Mouse (Mus musculus) embryonic facial prominence, embryonic 15.5 days (tissue): ENCODE data around the gene Lmx1a. TPM values are rescaled to one million over a fixed set of nuclear protein-coding genes. Genes with fewer than 3 reads are reported as not detected.
A peak's percentile ranks its signal among the peaks of the same experiment; 100 is the strongest.

Experiments
- ATAC-seq: fragments of 200-750 bp; cut with Nextera tagmentation; 2 replicates; pipeline ENCODE4 v1.8.0; 2017; ENCODE audit warnings: low read depth, moderate TSS enrichment; ENCODE audit not compliant: insufficient number of reproducible peaks, low FRiP score, low TSS enrichment
- H3K27ac ChIP-seq: fragments of 300-500 bp; sonication (generic); replicated peaks from 2 replicates; pipeline ENCODE4 v1.5.1; 2015; ENCODE audit warnings: mild to moderate bottlenecking, inconsistent platforms
- H3K27me3 ChIP-seq: fragments of 300-500 bp; sonication (generic); 2 replicates; pipeline ENCODE4 v1.6.1; 2015; ENCODE audit warnings: inconsistent platforms
- H3K36me3 ChIP-seq: fragments of 300-500 bp; sonication (generic); 2 replicates; pipeline ENCODE4 v1.6.1; 2015; ENCODE audit warnings: mild to moderate bottlenecking, inconsistent platforms
- H3K4me1 ChIP-seq: fragments of 300-500 bp; sonication (generic); 2 replicates; pipeline ENCODE4 v1.6.1; 2015; ENCODE audit warnings: inconsistent platforms
- H3K4me2 ChIP-seq: fragments of 300-500 bp; sonication (generic); replicated peaks from 2 replicates; pipeline ENCODE4 v1.6.1; 2015; ENCODE audit warnings: mild to moderate bottlenecking, inconsistent platforms
- H3K4me3 ChIP-seq: fragments of 300-500 bp; sonication (generic); replicated peaks from 2 replicates; pipeline ENCODE4 v1.5.1; 2015; ENCODE audit warnings: mild to moderate bottlenecking, inconsistent platforms
- H3K9ac ChIP-seq: fragments of 300-500 bp; sonication (generic); 2 replicates; pipeline ENCODE4 v1.6.1; 2015; ENCODE audit warnings: inconsistent platforms
- H3K9me3 ChIP-seq: fragments of 300-500 bp; sonication (generic); replicated peaks from 2 replicates; pipeline ENCODE4 v1.6.1; 2016; ENCODE audit warnings: inconsistent platforms
- WGBS: fragments of 180-500 bp; shearing (Covaris S2); methylation state at CpG from one replicate; pipeline ENCODE4 v1.1.7; 2015; 5-methylcytosine and 5-hydroxymethylcytosine counted together
- polyA plus RNA-seq: library from polyadenylated mRNA; unstranded; fragments of >200 nt; fragmentation: Nextera tagmentation; extraction: Ambion mirVana; gene quantifications from 2 replicates; pipeline ENCODE4 v1.2.1, GENCODE M21; 2015

Gene Lmx1a
- polyA plus RNA-seq, 1 experiment from 2014 or later, result 1.2 TPM

DNA sequence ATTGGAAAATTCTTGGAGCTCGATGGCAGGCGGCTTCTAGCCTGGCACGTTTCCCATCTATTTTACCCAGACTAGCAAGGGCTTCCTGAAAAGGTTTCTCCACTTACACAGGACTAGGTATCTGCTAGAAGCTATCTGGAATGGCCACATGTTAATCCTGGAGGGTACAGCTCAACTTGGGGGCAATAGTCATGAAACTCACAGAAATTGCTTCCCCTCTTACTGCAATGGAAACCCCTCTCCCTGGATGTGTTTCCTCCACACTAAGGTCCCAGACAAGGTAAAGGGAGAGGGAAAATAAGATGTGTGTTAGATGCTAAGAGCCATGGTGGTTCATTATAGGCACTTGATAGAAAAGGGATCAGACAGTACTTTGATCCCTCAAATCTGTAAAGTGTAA lies 5.7 kb downstream of the Lmx1a start:
- Histone ChIP-seq H3K36me3 (no peaks in the 10 kb centered on the region), H3K9ac (no peak overlapping the region), H3K9me3 (no peaks in the 10 kb centered on the region), H3K27ac (no peak overlapping the region), H3K4me3 (no peak overlapping the region), H3K4me1 (peaks cover 8% of the 10 kb centered on the region; the same call in 1 of the 2 replicates), H3K27me3 (peaks cover 79% of the 10 kb centered on the region), H3K4me2 (no peak overlapping the region)
- 19% methylated on average over 3 of the region's 3 CpGs for WGBS
- no peak for ATAC-seq

DNA sequence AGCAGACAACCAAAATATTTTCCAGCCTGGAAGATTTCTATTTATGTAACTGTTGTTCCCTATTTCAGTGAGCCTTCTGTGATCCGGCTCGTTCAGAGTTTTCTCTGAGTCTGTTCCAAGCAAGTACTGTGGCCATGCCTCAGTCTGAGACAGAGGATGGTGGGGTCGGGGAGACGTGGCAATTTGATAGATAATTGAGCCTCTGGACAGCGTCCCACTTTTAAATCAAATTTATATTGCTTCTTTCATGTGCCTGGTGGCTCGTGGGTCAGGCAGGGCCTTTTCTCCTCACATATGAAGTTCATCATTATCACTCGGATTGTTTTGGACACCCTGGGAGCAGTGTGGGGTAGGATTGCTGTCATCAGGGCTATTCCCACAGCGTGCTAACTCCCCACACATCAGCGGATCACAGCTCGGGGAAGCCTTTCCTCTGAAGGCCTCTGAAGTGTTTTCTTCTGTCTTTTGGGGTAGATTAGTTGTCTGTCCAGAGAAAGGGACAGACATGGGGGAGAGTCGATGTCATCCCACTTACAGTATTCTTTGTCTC lies 6.9 kb downstream of the Lmx1a start:
- no peaks in the 10 kb centered on the region for H3K9me3 ChIP-seq
- WGBS, result 30% methylated on average over 11 of the region's 11 CpGs
- no peaks in the 10 kb centered on the region for H3K36me3 ChIP-seq
- ATAC-seq, result no peak
- H3K4me2 ChIP-seq, result no peak overlapping the region
- peaks cover 77% of the 10 kb centered on the region for H3K27me3 ChIP-seq
- no peak overlapping the region for H3K4me3 ChIP-seq
- no peak overlapping the region for H3K9ac ChIP-seq
- H3K4me1 ChIP-seq, result peaks cover 8% of the 10 kb centered on the region; the same call in 1 of the 2 replicates
- H3K27ac ChIP-seq, result no peak overlapping the region

DNA sequence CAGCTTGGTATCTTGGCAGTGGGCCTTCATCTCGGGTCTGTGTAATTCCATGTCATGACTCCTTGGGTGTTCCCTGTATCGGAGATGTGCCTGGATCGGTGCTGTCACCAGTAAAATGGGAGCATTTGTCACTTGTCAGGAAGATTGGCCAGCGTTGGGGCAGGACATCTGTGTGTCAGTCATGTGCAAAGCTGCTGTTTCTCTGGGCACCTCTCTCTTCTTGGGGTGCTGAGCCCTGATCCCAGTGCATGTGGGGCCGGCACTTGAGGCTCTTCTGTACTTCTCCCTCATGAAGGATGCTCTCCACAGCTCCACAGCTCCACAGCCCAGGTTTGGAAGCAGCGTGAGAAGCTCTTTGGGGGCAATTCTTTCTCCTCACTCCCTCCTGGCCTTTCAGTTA lies 10.7 kb downstream of the Lmx1a start:
- Histone ChIP-seq H3K27me3 (peaks cover 51% of the 10 kb centered on the region), H3K4me2 (no peak overlapping the region), H3K9ac (no peak overlapping the region), H3K4me1 (no peaks in the 10 kb centered on the region), H3K27ac (no peak overlapping the region), H3K9me3 (no peaks in the 10 kb centered on the region), H3K4me3 (no peak overlapping the region), H3K36me3 (no peaks in the 10 kb centered on the region)
- WGBS, result 48% methylated on average over 6 of the region's 6 CpGs
- no peak; the same call in 1 of the 2 replicates for ATAC-seq

DNA sequence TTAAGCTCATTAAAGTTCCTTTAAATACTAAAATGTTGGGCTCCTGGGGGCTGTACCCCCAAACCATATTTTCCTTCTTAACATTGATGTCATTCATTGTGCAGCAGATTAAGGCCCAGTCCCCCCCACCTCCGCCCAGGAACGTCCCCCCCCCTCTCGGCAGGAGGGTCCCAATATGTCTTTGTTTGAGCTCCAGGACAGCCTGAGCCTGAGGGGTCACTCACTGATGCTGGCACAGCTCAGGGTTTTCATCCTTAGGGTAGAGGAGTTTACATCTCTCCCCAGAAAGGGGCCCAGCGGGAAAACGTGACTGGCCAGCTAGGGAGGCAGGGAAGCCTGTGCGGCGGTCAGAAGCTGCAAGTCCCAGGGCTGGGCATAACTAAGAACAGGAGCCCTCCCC lies 11.2 kb downstream of the Lmx1a start:
- Histone ChIP-seq H3K27me3 (peaks cover 45% of the 10 kb centered on the region), H3K4me1 (no peaks in the 10 kb centered on the region), H3K9ac (no peak overlapping the region), H3K36me3 (no peaks in the 10 kb centered on the region), H3K9me3 (no peaks in the 10 kb centered on the region), H3K27ac (no peak overlapping the region), H3K4me2 (no peak overlapping the region), H3K4me3 (no peak overlapping the region)
- 21% methylated on average over 7 of the region's 7 CpGs for WGBS
- ATAC-seq, result no peak

DNA sequence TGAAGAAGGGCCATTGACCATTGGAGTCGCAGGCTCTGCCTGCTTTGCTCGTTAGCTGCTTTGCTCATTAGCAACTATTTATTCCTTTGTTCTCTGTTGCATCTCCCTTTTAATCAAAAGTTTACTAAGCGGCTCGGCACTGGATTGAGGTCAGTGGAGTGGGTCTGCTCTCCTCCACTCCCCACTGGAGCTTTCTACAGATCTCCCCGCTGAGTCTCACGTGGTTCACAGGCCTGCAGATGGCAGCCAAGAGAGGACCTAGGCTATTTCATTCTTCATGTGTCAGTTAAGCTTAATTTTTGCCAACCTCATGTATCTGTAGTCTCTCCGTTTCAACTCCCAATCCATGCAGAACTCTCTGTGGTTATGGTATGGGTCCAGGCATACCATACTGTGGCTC lies 16.5 kb downstream of the Lmx1a start:
- WGBS, result 84% methylated on average over 7 of the region's 7 CpGs
- Histone ChIP-seq H3K27me3 (peaks cover 8% of the 10 kb centered on the region; the same call in 1 of the 2 replicates), H3K4me2 (no peak overlapping the region), H3K4me1 (no peaks in the 10 kb centered on the region), H3K9ac (no peak overlapping the region), H3K9me3 (no peaks in the 10 kb centered on the region), H3K4me3 (no peak overlapping the region), H3K27ac (no peak overlapping the region), H3K36me3 (no peaks in the 10 kb centered on the region)
- ATAC-seq, result no peak

DNA sequence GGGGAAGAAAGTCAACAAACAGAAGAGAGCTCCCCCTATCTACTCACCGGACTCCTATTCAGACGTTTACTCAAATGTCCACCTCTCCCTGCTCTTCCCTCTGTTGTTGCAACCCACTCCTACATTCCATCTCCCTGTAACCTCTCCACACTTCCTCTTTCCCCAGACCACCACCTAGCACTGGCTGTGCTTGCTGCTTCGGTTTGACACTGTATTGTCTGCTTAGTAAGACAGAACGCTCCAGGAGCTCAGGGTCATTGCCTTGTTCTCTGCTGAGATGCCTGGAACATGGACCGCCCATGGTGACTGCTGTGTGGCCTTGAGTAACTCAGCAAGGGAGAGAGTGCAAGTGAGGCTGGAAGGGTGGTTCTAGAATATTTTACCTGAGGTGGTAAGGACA lies 19.7 kb downstream of the Lmx1a start:
- WGBS, result 58% methylated on average over 5 of the region's 5 CpGs
- no peaks in the 10 kb centered on the region for H3K27me3 ChIP-seq
- no peak overlapping the region for H3K4me3 ChIP-seq
- no peak overlapping the region for H3K27ac ChIP-seq
- H3K9me3 ChIP-seq, result no peaks in the 10 kb centered on the region
- no peak for ATAC-seq
- no peak overlapping the region for H3K4me2 ChIP-seq
- H3K4me1 ChIP-seq, result no peaks in the 10 kb centered on the region
- H3K36me3 ChIP-seq, result no peaks in the 10 kb centered on the region
- H3K9ac ChIP-seq, result no peak overlapping the region

DNA sequence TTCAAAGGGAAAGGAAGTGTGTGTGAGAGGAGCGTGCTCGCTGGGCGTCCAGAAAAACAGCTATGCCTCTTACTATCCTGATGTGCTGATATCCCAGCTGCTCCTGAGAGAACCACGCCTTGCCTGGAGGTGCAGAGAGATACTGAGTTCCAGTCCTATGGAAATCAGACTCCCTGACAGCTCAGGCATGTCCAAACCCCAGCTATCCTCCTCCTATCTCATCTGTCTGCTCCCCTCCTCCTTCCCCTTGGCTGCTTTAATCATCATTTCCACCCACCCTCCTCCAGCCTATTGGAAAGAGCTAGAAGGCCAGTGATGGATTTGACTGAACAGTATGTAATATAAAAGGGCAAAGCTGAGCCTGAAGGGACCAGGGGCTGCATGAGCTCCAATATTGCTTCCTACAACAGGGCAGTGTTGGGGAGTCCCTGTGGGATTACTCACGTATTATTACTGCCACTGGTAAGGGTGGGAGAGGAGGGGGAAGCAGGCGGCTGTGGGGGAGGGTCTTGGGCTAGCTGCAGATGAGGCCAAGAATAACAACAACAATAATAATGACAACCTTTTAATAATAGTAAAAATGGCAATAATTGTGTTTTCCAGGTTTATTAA lies 26.8 kb downstream of the Lmx1a start:
- Histone ChIP-seq H3K27me3 (no peaks in the 10 kb centered on the region), H3K4me3 (no peak overlapping the region), H3K4me2 (no peak overlapping the region), H3K9me3 (no peaks in the 10 kb centered on the region), H3K9ac (no peak overlapping the region), H3K27ac (no peak overlapping the region), H3K4me1 (no peaks in the 10 kb centered on the region), H3K36me3 (no peaks in the 10 kb centered on the region)
- no peak for ATAC-seq
- WGBS, result 51% methylated on average over 6 of the region's 6 CpGs

DNA sequence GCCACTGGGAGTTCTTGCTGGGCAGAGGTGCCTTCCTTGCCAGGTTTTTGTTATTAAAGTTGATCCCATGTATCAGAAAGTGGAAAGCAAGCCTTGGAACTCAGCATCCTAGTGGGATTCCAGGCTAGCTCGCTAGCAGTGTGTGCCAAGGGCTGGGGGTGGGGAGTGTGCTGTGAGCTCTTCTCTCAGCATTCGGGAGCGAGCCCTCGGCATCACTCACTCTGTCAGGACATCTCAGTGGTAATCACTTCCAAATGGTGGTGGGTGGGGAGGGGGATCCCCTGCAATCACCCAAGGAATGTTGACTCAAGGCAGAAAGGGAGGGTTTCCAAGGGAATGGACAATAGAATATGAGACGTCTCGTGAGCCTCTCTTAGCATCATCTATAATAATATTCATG lies 45.4 kb downstream of the Lmx1a start:
- no peak for ATAC-seq
- no peaks in the 10 kb centered on the region for H3K27me3 ChIP-seq
- no peaks in the 10 kb centered on the region for H3K36me3 ChIP-seq
- H3K9me3 ChIP-seq, result no peaks in the 10 kb centered on the region
- H3K9ac ChIP-seq, result no peak overlapping the region
- no peak overlapping the region for H3K4me2 ChIP-seq
- no peak overlapping the region for H3K4me3 ChIP-seq
- 6% methylated on average over 6 of the region's 6 CpGs for WGBS
- H3K4me1 ChIP-seq, result peaks cover 12% of the 10 kb centered on the region
- no peak overlapping the region for H3K27ac ChIP-seq

DNA sequence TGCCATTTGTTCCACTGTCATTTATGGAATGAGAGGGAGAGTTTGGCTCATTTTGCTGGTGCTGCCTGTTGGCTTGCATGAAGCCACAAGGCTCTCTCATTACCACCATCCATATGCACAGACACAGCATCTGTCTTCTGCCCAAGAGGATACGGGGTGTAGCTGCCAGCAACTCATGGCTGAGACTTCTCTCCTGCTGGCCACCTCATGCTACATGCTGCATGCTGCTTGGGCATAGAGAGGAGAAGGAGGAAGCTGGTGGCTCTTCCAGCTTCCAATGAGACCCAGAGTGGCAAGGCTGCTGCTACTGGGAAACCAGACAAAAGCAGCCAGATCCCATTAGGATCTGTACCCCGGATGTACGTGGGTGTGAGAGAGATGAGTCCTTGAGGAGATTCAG lies 47.8 kb downstream of the Lmx1a start:
- Histone ChIP-seq H3K27me3 (no peaks in the 10 kb centered on the region), H3K4me3 (no peak overlapping the region), H3K9ac (no peak overlapping the region), H3K9me3 (no peaks in the 10 kb centered on the region), H3K4me2 (no peak overlapping the region), H3K27ac (no peak overlapping the region), H3K4me1 (peaks cover 12% of the 10 kb centered on the region), H3K36me3 (no peaks in the 10 kb centered on the region)
- ATAC-seq, result 0 out of 2 replicates have a peak, but pooled peaks have one; percentile 7
- WGBS, result 68% methylated on average over 3 of the region's 3 CpGs

DNA sequence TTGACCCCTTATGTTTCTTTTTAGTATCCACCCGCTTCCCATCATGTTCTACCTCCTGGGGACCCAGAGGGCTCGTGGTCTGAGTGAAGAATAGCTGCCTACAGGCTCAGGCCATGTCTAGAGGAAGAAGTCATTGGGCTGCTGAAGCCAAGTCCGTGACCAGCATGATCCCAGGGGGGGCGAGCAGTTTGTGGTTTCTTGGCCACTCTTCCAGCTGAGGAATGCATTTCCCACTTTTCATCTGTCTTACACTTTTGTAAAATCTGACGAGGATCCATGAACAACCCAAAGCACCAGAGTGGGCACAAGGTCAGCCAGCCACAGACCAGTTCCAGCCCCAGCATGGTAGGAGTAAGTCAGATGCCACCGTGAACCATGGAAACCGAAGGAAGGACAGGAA lies 50.2 kb downstream of the Lmx1a start:
- Histone ChIP-seq H3K4me3 (no peak overlapping the region), H3K27me3 (no peaks in the 10 kb centered on the region; the same call in 1 of the 2 replicates), H3K4me2 (no peak overlapping the region), H3K4me1 (peaks cover 6% of the 10 kb centered on the region), H3K9ac (no peak overlapping the region), H3K27ac (no peak overlapping the region), H3K9me3 (no peaks in the 10 kb centered on the region), H3K36me3 (no peaks in the 10 kb centered on the region)
- WGBS, result 68% methylated on average over 7 of the region's 7 CpGs
- ATAC-seq, result no peak

DNA sequence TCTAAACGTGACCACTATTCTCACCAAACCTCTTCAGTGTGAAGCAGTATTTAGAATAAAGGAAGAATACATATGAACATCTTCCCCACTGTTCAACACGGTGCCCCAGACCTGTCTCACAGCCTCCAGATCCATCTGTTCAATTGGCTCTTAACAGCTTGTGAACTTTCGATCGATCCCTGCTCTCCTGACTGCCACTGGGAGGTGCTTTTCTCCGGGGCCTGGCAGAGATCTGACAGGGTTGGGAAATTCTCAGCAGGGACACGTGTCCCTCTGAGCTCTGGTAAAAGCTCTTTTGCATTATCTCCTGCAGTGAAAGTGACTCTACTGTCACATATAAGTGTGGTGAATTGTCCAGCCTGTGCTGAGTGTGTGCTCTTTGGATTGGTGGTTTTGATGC lies 57.6 kb downstream of the Lmx1a start:
- H3K9ac ChIP-seq, result no peak overlapping the region
- no peak overlapping the region for H3K4me2 ChIP-seq
- no peak for ATAC-seq
- H3K4me1 ChIP-seq, result no peaks in the 10 kb centered on the region
- H3K9me3 ChIP-seq, result no peaks in the 10 kb centered on the region
- no peaks in the 10 kb centered on the region; the same call in 1 of the 2 replicates for H3K27me3 ChIP-seq
- H3K27ac ChIP-seq, result no peak overlapping the region
- no peaks in the 10 kb centered on the region for H3K36me3 ChIP-seq
- no peak overlapping the region for H3K4me3 ChIP-seq
- WGBS, result 62% methylated on average over 6 of the region's 6 CpGs

DNA sequence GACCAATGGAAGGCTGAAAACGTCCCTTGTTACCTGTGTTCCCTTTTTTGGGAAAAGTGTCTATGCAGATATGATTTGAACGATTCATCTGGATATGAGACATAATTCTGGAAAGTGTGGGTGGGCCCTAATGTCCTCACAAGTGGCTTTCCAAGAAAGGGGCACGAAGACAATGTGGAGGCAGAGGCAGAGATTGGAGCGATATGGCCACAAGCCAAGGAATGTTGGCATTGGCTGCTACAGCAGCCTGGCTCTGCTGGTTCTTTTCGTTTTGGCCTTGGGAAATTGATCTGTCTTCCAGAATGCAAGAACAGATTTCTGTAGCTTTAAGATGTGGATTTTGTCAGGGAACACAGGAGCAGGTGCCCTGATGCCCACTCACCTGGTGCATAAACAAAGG lies 63.6 kb downstream of the Lmx1a start:
- Histone ChIP-seq H3K27ac (no peak overlapping the region), H3K36me3 (no peaks in the 10 kb centered on the region), H3K27me3 (no peaks in the 10 kb centered on the region), H3K9me3 (no peaks in the 10 kb centered on the region), H3K4me1 (peaks cover 10% of the 10 kb centered on the region; the same call in 1 of the 2 replicates), H3K4me2 (no peak overlapping the region), H3K9ac (no peak overlapping the region), H3K4me3 (no peak overlapping the region)
- ATAC-seq, result no peak
- WGBS, result 59% methylated on average over 5 of the region's 5 CpGs
